Mouse (Mus musculus) left cerebral cortex, postnatal 25 days (tissue): Measurements from ENCODE around the gene Vmn2r100. TPM values are rescaled to one million over a fixed set of nuclear protein-coding genes. Genes with fewer than 3 reads are reported as not detected.

Experiments used
- DNase-seq, 2 experiments: peaks; one replicate each; pipeline ENCODE4 v3.0.0; 2022; ENCODE audit warnings: low spot score in 2 of 2, mixed read lengths in 1 of 2
- intact Hi-C: fragments of 180-260 bp; cut with DNase I; formaldehyde crosslinking; loops from one replicate; pipeline ENCODE4 v1.15.1; 2025
- total RNA-seq, 2 experiments: library from RNA; stranded (reverse); gene quantifications; 2 replicates each; pipeline ENCODE4 v1.2.3; 2021

The Vmn2r100 gene
- not detected for total RNA-seq

DNA sequence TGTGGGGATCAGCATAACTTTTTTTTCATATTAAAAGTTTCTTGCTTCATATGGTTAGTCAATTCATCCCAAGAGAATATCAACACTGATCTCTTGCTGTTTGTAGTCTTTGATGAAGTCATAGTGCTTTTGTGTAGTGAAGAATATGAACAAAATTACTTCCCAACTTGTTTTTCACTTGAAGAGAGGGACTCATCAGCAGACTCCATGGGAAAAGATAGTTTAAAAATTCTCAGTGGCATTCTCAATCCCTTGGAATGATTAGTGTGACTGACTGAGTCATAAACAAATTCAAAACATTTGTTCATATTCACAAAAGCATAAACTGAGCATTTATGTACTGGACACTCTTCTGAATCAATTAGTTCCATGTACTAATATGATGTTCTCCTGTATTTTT lies at the start of gene Vmn2r100:
TSS of gene Vmn2r100 (plus strand) at position 301 of the 400 bp plus-strand sequence.
- intact Hi-C loops: no loop called here
- DNase-seq: no peak

DNA sequence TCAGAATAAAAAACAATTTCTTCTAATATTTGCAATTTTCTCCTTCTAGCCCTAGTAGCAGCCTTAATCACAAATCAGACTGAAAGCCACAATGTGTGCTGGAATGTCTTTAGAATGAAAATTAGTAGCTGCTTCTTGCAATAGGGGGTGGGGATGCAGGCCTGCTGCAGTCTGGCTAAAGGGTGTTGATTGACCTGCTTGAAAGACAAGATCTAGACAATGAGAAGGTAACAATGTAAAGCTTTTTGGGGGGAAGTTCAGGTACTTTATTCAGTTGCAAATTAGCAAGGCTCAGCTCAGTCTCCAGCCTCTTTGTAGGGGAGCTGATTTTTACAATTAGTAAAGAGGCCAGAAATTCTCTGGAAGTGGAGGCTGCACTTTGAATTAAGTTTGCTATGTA lies 21.7 kb upstream of the Vmn2r100 start:
- intact Hi-C loops: no loop called here

DNA sequence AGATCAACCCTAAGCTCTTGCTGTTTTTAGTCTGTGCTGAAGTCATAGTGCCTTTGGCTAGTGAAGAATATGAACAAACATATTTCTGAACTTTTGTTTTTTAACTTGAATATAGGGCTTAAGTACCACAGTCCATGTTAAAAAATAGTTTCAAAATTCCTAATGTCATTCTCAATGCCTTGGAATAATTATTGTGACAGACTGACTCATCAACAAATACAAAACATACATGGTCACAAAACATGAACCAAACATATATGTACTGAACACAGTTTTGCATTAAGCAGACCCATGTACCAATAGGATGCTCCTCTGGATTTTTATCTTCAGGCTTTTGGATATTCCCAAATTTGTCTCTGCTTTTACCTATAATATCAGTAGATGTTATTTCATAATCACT lies 72.4 kb downstream of the Vmn2r100 start, which contains the start of gene Vmn2r101:
TSS of gene Vmn2r101 (plus strand) at position 301 of the 400 bp plus-strand sequence.
- DNase-seq: no peak
- intact Hi-C loops: no loop called here

More for the DNA sequence above, 21.7 kb upstream of the Vmn2r100 start:
- no peak for DNase-seq

Other genes with a start within 250 kb of the Vmn2r100 start
- not detected for gene Vmn2r99, start 142.8 kb upstream of the Vmn2r100 start, total RNA-seq
- not detected for gene Vmn2r101, start 72.5 kb downstream of the Vmn2r100 start, total RNA-seq
- not detected for gene Vmn2r102, start 155.6 kb downstream of the Vmn2r100 start, total RNA-seq